Mouse (Mus musculus) ZHBTc4 (cell line): Measurements from ENCODE around the gene Acin1.
"Not testable (repeated sequence)": the region's sequence is repeated elsewhere in the genome, so short reads cannot be mapped to it uniquely, and the experiment has no call there.

ENCODE experiments used
- DNase-seq: peaks from one replicate; pipeline ENCODE4 v3.0.0-alpha.2; 2011; ENCODE audit warnings: low read depth, low spot score

Acin1 gene

GRCm38 (mm10) chr14:54643011-54643410 is 43.7 kb downstream of the Acin1 start:
- no peak for DNase-seq

- DNase-seq, result no peak
These were observed 44.3 kb downstream of the Acin1 start for GRCm38 (mm10) chr14:54642224-54642944.

GRCm38 (mm10) chr14:54641305-54641969 is 45.3 kb downstream of the Acin1 start, which contains the start of gene Cdh24:
Cdh24 (minus strand) TSS chr14:54641364.
- peak; percentile 91 for DNase-seq

GRCm38 (mm10) chr14:54640946-54641304 is 45.8 kb downstream of the Acin1 start, which contains the start of gene Gm17606:
Gm17606 (plus strand) TSS chr14:54640952.
- DNase-seq, result no peak

GRCm38 (mm10) chr14:54640121-54640520 is 46.6 kb downstream of the Acin1 start:
- DNase-seq, result no peak

- DNase-seq, result no peak
These were observed 48.5 kb downstream of the Acin1 start for GRCm38 (mm10) chr14:54638210-54638609.

- peak; percentile 74 for DNase-seq
These were observed 49.8 kb downstream of the Acin1 start for GRCm38 (mm10) chr14:54636954-54637353.

- DNase-seq, result no peak
These were observed 52.5 kb downstream of the Acin1 start for GRCm38 (mm10) chr14:54634182-54634581.

GRCm38 (mm10) chr14:54632252-54632651 is 54.5 kb downstream of the Acin1 start:
- DNase-seq, result peak; percentile 59

- DNase-seq, result no peak
These were observed 55.5 kb downstream of the Acin1 start for GRCm38 (mm10) chr14:54631240-54631599.

GRCm38 (mm10) chr14:54630583-54631239 is 56.0 kb downstream of the Acin1 start:
- no peak for DNase-seq

GRCm38 (mm10) chr14:54629797-54630196 is 56.9 kb downstream of the Acin1 start:
- DNase-seq, result no peak

GRCm38 (mm10) chr14:54628103-54628502 is 58.6 kb downstream of the Acin1 start:
- no peak for DNase-seq

GRCm38 (mm10) chr14:54624976-54625375 is 61.8 kb downstream of the Acin1 start:
- DNase-seq, result no peak

- DNase-seq, result no peak
These were observed 63.4 kb downstream of the Acin1 start for GRCm38 (mm10) chr14:54623334-54623733.

GRCm38 (mm10) chr14:54621133-54621532 is 65.6 kb downstream of the Acin1 start, which contains the start of gene Psmb11:
Psmb11 (plus strand) TSS chr14:54621433.
- DNase-seq, result no peak

- peak; percentile 95 for DNase-seq
These were observed 68.8 kb downstream of the Acin1 start, which contains the start of gene Psmb5 for GRCm38 (mm10) chr14:54617897-54618365. Psmb5 (minus strand) TSS chr14:54618022.

- DNase-seq, result peak; percentile 84
These were observed 69.4 kb downstream of the Acin1 start for GRCm38 (mm10) chr14:54617152-54617896.

GRCm38 (mm10) chr14:54616226-54616825 is 70.4 kb downstream of the Acin1 start:
- no peak for DNase-seq

- DNase-seq, result not testable (repeated sequence)
These were observed 72.6 kb downstream of the Acin1 start for GRCm38 (mm10) chr14:54614130-54614529.

GRCm38 (mm10) chr14:54610648-54611047 is 76.1 kb downstream of the Acin1 start:
- DNase-seq, result no peak
